Mouse (Mus musculus) midbrain, embryonic 10.5 days (tissue): Measurements from ENCODE around the gene Plpp6. TPM values are rescaled to one million over a fixed set of nuclear protein-coding genes. Genes with fewer than 3 reads are reported as not detected.

ENCODE experiments used
- polyA plus RNA-seq: library from polyadenylated mRNA; unstranded; fragments of >200 nt; fragmentation: Nextera tagmentation; extraction: Ambion mirVana; gene quantifications from 2 replicates; pipeline ENCODE4 v1.2.1, GENCODE M21; 2016

Plpp6 gene
- polyA plus RNA-seq, 1 experiment from 2014 or later: 3.6 TPM

Other genes with a start within 250 kb of the Plpp6 start
- gene Slc1a1, start 128.9 kb upstream of the Plpp6 start, polyA plus RNA-seq: 0.54 and 0.66 TPM in 2 replicates
- gene 4430402I18Rik, start 3.8 kb downstream of the Plpp6 start, polyA plus RNA-seq: 0.33 and 0.34 TPM in 2 replicates
- gene Cdc37l1, start 26.4 kb downstream of the Plpp6 start, polyA plus RNA-seq: 33.8 and 43.2 TPM in 2 replicates
- gene Ak3, start 84.0 kb downstream of the Plpp6 start, polyA plus RNA-seq: 90.1 and 102 TPM in 2 replicates
- 65.3 and 83.0 TPM in 2 replicates for gene Rcl1, start 137.4 kb downstream of the Plpp6 start, polyA plus RNA-seq